8 mouse cellular contexts compared by ENCODE assay signal in the genomic region with DNA sequence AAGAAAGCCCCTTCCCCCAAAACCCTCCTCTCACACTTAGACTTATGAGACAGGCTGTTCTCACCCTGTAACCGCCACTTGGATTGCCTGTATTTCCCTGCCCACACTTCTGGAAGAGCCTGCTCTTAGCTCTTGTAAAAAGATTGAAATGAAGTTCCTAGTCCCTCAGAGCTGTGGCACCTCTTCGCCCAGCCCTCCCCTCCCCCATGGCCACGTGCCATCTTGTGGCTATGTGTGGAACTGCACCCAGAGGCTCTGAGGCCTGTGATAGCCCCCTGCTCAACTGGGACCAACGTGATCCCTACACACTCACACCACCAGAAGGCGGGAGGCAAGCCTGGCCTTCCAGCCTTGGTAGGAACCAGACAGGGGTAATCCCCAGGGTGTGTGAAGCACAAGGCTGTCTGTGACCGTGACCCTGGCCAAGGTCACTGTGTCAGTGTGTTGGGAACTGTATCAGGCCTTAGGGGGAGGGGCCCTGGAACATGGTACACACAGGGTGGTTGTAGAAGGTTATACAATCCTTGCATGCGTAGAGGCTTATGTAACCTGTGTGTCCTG. TPM values are rescaled to one million over a fixed set of nuclear protein-coding genes. Genes with fewer than 3 reads are reported as not detected.
DNase-seq lines count a peak whose midpoint lies in the region; ATAC-seq lines count a peak whose summit lies in the region.

No protein-coding gene starts in this region.

- H3K9me3 ChIP-seq in heart, embryonic 13.5 days: no peaks in the 10 kb centered on the region
- H3K9me3 ChIP-seq in kidney, embryonic 15.5 days (replicated peaks): no peaks in the 10 kb centered on the region
- no peaks in the 10 kb centered on the region for H3K9me3 ChIP-seq in lung, embryonic 15.5 days
- no peaks in the 10 kb centered on the region for H3K9me3 ChIP-seq in neural tube, embryonic 15.5 days (replicated peaks)

- 19% methylated on average over 7 of the region's 7 CpGs for WGBS in heart, embryonic 13.5 days
- 27% methylated on average over 7 of the region's 7 CpGs for WGBS in kidney, embryonic 15.5 days
- 22% methylated on average over 7 of the region's 7 CpGs for WGBS in lung, embryonic 15.5 days
- WGBS in neural tube, embryonic 15.5 days: 22% methylated on average over 7 of the region's 7 CpGs

- no peaks in the 10 kb centered on the region for H3K27me3 ChIP-seq in heart, embryonic 13.5 days (replicated peaks)
- no peaks in the 10 kb centered on the region for H3K27me3 ChIP-seq in kidney, embryonic 15.5 days
- H3K27me3 ChIP-seq in lung, embryonic 15.5 days: no peaks in the 10 kb centered on the region
- H3K27me3 ChIP-seq in neural tube, embryonic 15.5 days (replicated peaks): no peaks in the 10 kb centered on the region

- peak overlapping the region; percentile 65 for H3K9ac ChIP-seq in heart, embryonic 13.5 days
- H3K9ac ChIP-seq in kidney, embryonic 15.5 days: no peak overlapping the region
- H3K9ac ChIP-seq in lung, embryonic 15.5 days: no peak overlapping the region
- H3K9ac ChIP-seq in neural tube, embryonic 15.5 days (replicated peaks): no peak overlapping the region

- H3K4me3 ChIP-seq in heart, embryonic 13.5 days: no peak overlapping the region
- no peak overlapping the region for H3K4me3 ChIP-seq in kidney, embryonic 15.5 days (replicated peaks)
- H3K4me3 ChIP-seq in lung, embryonic 15.5 days: no peak overlapping the region
- no peak overlapping the region for H3K4me3 ChIP-seq in neural tube, embryonic 15.5 days (replicated peaks)

- peak; percentile 71 to 76 for DNase-seq in CD8-positive naive resting alpha-beta T cell, adult 2 months (ENCODE audit: low read depth in 2 of 2, low spot score in 2 of 2)
- DNase-seq in adrenal gland, adult 18-20 months (ENCODE audit: low spot score in 2 of 2): peak; percentile 62 to 73
- peak; percentile 82 for DNase-seq in embryo, embryonic 9.5 days (ENCODE audit: extremely low spot score)
- peak; percentile 77 to 82 for DNase-seq in thymus, postnatal 36 days

- peak overlapping the region; percentile 92 for H3K27ac ChIP-seq in heart, embryonic 13.5 days (replicated peaks)
- peak overlapping the region; percentile 64 for H3K27ac ChIP-seq in kidney, embryonic 15.5 days
- H3K27ac ChIP-seq in lung, embryonic 15.5 days: peak overlapping the region; percentile 82
- peak overlapping the region; percentile 74 for H3K27ac ChIP-seq in neural tube, embryonic 15.5 days (replicated peaks)

- peak overlapping the region; percentile 18 for H3K4me2 ChIP-seq in heart, embryonic 13.5 days
- 0 out of 2 replicates have a peak overlapping the region, but pooled peaks have one; percentile 9 for H3K4me2 ChIP-seq in kidney, embryonic 15.5 days
- H3K4me2 ChIP-seq in lung, embryonic 15.5 days: no peak overlapping the region
- H3K4me2 ChIP-seq in neural tube, embryonic 15.5 days: no peak overlapping the region

- H3K4me1 ChIP-seq in heart, embryonic 13.5 days: peaks cover 69% of the 10 kb centered on the region
- peaks cover 59% of the 10 kb centered on the region for H3K4me1 ChIP-seq in kidney, embryonic 15.5 days
- peaks cover 54% of the 10 kb centered on the region for H3K4me1 ChIP-seq in lung, embryonic 15.5 days
- H3K4me1 ChIP-seq in neural tube, embryonic 15.5 days: peaks cover 59% of the 10 kb centered on the region

- peak; percentile 27; the same call in 1 of the 2 replicates for ATAC-seq in heart, embryonic 13.5 days (ENCODE audit: extremely low read depth, insufficient number of reproducible peaks, low FRiP score, low TSS enrichment)
- peak; percentile 19 for ATAC-seq in kidney, embryonic 15.5 days (replicated peaks; ENCODE audit: low FRiP score)
- peak; percentile 11 for ATAC-seq in lung, embryonic 15.5 days (ENCODE audit: borderline replicate concordance, extremely low read depth, low FRiP score, low TSS enrichment)
- ATAC-seq in neural tube, embryonic 15.5 days (ENCODE audit: low FRiP score): no peak

- peaks cover 49% of the 10 kb centered on the region for H3K36me3 ChIP-seq in heart, embryonic 13.5 days
- peaks cover 54% of the 10 kb centered on the region for H3K36me3 ChIP-seq in kidney, embryonic 15.5 days
- peaks cover 43% of the 10 kb centered on the region for H3K36me3 ChIP-seq in lung, embryonic 15.5 days
- peaks cover 44% of the 10 kb centered on the region for H3K36me3 ChIP-seq in neural tube, embryonic 15.5 days

RNA-seq across cellular contexts. Expression of gene Thra, which starts 14.3 kb away (rescaled TPM):
- 10 to 100 TPM; 90.2 to 91.0 TPM for total RNA-seq in adrenal gland, adult 18-20 months (2021)
- 30.0 and 32.0 TPM in 2 replicates for polyA plus RNA-seq in heart, embryonic 13.5 days (2015; fragmentation: Nextera tagmentation; extraction: Ambion mirVana)
- 21.7 and 26.9 TPM in 2 replicates for polyA plus RNA-seq in kidney, embryonic 15.5 days (2015; fragmentation: Nextera tagmentation; extraction: Ambion mirVana)
- 35.6 and 35.8 TPM in 2 replicates for polyA plus RNA-seq in lung, embryonic 15.5 days (2015; fragmentation: Nextera tagmentation; extraction: Ambion mirVana)
- 104 and 125 TPM in 2 replicates for polyA plus RNA-seq in neural tube, embryonic 15.5 days (2015; fragmentation: Nextera tagmentation; extraction: Ambion mirVana)

RNA-seq across cellular contexts. Expression of gene Nr1d1, which starts 20.4 kb away (rescaled TPM):
- 100 to 1,000 TPM; 226 to 232 TPM for total RNA-seq in adrenal gland, adult 18-20 months (2021)
- polyA plus RNA-seq in heart, embryonic 13.5 days (2015; fragmentation: Nextera tagmentation; extraction: Ambion mirVana): 5.9 and 6.4 TPM in 2 replicates
- polyA plus RNA-seq in kidney, embryonic 15.5 days (2015; fragmentation: Nextera tagmentation; extraction: Ambion mirVana): 2.0 and 2.3 TPM in 2 replicates
- polyA plus RNA-seq in lung, embryonic 15.5 days (2015; fragmentation: Nextera tagmentation; extraction: Ambion mirVana): 1.0 and 1.5 TPM in 2 replicates
- polyA plus RNA-seq in neural tube, embryonic 15.5 days (2015; fragmentation: Nextera tagmentation; extraction: Ambion mirVana): 3.8 and 4.0 TPM in 2 replicates

RNA-seq across cellular contexts. Expression of gene Med24, which starts 25.5 kb away (rescaled TPM):
- total RNA-seq in adrenal gland, adult 18-20 months (2021): 10 to 100 TPM; 46.1 to 49.2 TPM
- polyA plus RNA-seq in heart, embryonic 13.5 days (2015; fragmentation: Nextera tagmentation; extraction: Ambion mirVana): 35.1 and 37.4 TPM in 2 replicates
- 58.2 and 64.7 TPM in 2 replicates for polyA plus RNA-seq in kidney, embryonic 15.5 days (2015; fragmentation: Nextera tagmentation; extraction: Ambion mirVana)
- polyA plus RNA-seq in lung, embryonic 15.5 days (2015; fragmentation: Nextera tagmentation; extraction: Ambion mirVana): 51.9 and 53.0 TPM in 2 replicates
- 59.6 and 60.9 TPM in 2 replicates for polyA plus RNA-seq in neural tube, embryonic 15.5 days (2015; fragmentation: Nextera tagmentation; extraction: Ambion mirVana)

RNA-seq across cellular contexts. Expression of gene Msl1, which starts 40.6 kb away (rescaled TPM):
- total RNA-seq in adrenal gland, adult 18-20 months (2021): 10 to 100 TPM; 82.3 to 97.4 TPM
- polyA plus RNA-seq in heart, embryonic 13.5 days (2015; fragmentation: Nextera tagmentation; extraction: Ambion mirVana): 14.6 and 15.7 TPM in 2 replicates
- 25.1 and 25.8 TPM in 2 replicates for polyA plus RNA-seq in kidney, embryonic 15.5 days (2015; fragmentation: Nextera tagmentation; extraction: Ambion mirVana)
- polyA plus RNA-seq in lung, embryonic 15.5 days (2015; fragmentation: Nextera tagmentation; extraction: Ambion mirVana): 21.1 and 21.2 TPM in 2 replicates
- 27.5 and 30.1 TPM in 2 replicates for polyA plus RNA-seq in neural tube, embryonic 15.5 days (2015; fragmentation: Nextera tagmentation; extraction: Ambion mirVana)

RNA-seq across cellular contexts. Expression of gene Casc3, which starts 50.0 kb away (rescaled TPM):
- 10 to 100 TPM; 36.8 to 41.9 TPM for total RNA-seq in adrenal gland, adult 18-20 months (2021)
- 22.3 and 23.1 TPM in 2 replicates for polyA plus RNA-seq in heart, embryonic 13.5 days (2015; fragmentation: Nextera tagmentation; extraction: Ambion mirVana)
- 40.6 and 40.8 TPM in 2 replicates for polyA plus RNA-seq in kidney, embryonic 15.5 days (2015; fragmentation: Nextera tagmentation; extraction: Ambion mirVana)
- 35.7 and 37.9 TPM in 2 replicates for polyA plus RNA-seq in lung, embryonic 15.5 days (2015; fragmentation: Nextera tagmentation; extraction: Ambion mirVana)
- polyA plus RNA-seq in neural tube, embryonic 15.5 days (2015; fragmentation: Nextera tagmentation; extraction: Ambion mirVana): 44.3 and 46.8 TPM in 2 replicates

Comparison
In these comparisons a context has a peak if more than half of its experiments do, and no peak if none do; other contexts are left out.
1. H3K4me2 ChIP-seq: peak in heart, embryonic 13.5 days (single experiment) and kidney, embryonic 15.5 days (single experiment); none in lung, embryonic 15.5 days (single experiment) and neural tube, embryonic 15.5 days (single experiment).
2. Peak in every context shown above with its lines, with median percentiles within 50 percentile points of each other: DNase-seq and H3K27ac ChIP-seq.